Mouse (Mus musculus) thymus, postnatal 4 days (tissue): ENCODE data around the gene Rassf8.

Source experiments
- DNase-seq: peaks from one replicate; pipeline ENCODE4 v3.0.0; 2021

Rassf8 gene

DNA sequence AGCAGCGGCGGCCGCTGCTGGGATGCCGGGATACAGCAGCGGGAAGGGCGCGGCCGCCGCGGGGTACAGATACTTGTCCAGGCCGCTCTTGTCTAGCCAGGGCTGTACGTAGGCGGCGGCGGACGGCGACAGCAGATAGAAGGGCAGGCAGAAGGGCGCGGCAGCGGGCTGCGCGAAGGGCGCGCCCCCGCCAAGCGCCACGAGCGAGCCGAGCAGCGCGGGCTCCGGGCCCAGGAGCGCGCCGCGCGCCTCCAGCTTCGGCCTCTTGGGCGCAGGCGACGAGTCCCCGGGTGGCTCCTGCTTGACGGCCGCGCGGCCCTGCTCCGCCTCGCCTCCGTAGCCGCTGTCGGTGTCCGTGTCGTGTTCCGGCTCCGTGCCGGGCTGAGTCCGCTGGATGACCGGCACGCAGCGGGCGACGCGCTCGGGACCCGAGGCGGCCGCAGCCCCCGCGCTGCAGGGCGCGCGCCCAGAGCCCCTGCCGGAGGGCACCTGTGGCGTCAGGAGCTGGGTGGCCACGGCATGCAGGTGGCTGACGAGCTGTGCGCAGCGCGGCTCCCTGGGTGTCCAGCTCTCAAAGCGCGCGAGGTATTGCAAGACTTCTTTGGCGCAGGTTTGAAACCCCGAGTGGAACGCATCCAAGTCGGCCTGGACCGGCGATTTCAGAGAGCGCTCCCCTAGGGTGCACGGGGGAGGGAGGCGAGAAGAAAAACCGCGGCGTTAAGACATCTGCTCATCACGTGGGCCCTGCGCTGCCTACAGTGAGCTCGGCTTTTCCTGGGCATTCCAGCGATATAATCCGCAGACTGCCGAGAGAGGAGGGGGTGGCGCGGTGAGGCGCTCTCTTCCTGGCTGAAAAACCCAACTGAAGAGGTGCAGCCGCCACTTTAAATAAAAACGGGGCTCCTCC lies 116.8 kb downstream of the Rassf8 start:
- DNase-seq, result peak; percentile 47

DNA sequence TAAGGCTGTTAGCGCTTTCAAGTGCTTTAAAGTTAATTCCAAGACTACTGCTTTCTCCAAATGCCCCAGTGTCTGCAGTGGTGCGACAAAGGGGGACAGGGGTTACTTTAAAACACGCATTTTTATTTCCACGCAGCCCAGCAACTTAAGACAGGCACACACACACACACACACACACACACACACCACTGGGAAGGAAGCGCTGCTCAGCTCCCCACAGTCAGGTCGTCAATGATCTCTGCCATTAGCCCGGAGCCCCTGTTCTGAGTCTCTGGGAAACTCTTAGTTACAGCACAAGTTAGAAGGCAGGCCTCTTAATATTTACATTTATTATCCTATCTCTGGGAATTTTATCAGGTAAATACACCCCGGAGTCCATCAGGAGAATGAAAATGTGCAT lies 117.6 kb downstream of the Rassf8 start:
- DNase-seq, result no peak

DNA sequence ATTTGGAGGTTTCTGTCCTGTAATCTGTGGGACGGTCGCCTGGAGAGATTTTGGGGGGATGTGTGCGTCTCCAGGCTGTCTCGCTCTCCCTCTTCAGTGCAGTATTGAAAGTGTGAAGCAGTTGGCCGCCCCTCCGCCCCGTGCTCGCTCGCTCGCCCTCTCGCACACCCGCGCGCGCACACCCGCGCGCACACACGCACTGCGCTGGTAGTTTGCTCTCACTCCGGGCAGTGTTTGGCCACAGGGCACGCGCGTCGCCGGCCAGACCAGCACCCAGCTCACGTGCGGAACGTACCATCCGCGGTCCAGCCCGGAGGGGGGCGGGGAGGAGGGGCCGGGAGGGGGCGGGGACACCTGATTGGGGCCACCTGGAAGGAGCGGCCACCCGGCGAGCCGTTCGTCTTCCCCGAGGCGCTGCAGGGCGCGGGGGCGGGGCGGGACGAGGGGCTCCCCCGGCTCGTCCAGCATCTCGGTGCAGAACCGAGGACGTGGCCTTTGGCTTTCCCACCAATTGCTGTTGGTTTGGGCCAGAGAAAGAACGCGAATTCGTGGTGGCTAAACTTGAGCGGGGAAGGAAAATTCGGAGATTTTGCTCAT lies 118.8 kb downstream of the Rassf8 start, which contains the start of gene Bhlhe41:
Bhlhe41 (minus strand) TSS at position 270 of the 597 bp plus-strand sequence.
- DNase-seq, result peak; percentile 41

DNA sequence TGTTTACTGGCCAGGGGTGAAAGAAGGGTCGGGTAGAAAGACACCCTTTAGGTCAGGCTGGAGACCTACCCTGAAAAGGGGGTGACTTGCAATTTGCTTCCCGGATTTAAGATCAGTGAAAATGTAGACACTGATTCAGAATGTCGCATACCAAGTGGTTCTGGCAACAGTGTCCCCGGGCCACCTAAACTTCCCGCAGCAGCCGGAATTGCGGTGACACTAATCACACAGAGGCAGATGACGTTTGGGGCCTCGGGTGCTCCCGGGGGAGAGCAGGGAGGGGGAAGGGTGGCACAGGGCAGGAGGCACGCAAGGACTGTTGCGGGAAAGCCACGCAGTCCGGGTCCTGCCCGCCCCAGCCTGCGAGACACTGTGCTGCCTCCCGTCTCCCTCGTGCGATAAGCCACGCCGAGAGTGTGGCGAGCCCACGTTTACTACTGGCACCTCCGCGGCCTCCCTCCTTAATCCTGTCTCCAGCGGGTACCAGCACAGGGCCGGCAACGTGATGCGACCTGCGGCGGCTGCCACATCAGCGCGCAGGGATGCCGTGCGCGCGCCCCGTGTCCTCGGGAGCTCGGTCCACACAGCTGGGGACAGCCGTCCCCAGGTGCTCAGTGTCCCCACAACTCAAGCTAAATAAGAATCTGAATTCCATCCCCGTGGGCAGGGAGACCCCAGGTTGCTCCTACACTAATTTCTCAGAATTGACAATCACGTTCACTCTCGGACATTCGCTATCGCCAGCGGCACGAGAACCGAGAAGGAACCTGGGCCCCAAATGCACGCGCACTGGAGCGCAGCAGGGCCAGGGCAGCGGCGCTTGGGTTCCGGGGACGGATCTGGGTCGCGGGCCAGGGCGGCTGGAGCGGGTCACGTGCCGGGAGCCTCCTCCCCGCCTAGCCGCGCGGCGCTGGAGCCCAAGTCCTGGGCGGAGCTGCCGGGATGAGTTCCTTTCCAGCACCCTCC lies 119.6 kb downstream of the Rassf8 start:
- peak; percentile 30 for DNase-seq

DNA sequence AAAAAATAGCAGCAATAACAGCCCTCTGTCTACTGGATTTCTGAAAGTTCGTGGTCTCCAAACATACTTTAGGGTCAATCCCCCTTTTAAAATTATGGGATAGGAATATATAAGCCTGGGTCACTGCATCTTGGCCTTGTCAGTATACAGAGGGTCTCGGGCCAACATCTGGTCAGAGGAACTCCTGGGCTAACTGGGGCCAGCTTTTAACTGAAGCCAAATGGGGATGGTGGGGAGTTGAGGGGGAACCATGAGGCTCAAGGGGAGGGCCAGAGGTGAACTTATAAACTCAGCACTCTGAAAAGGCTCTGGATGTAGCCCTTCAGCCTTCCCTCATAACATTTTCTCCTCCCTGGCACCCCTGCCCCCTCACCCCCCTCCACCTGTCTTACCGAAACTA lies 120.6 kb downstream of the Rassf8 start:
- DNase-seq, result no peak
